Mouse (Mus musculus): ENCODE data around the gene Gm3476. TPM values are rescaled to one million over a fixed set of nuclear protein-coding genes. Genes with fewer than 3 reads are reported as not detected.
"Not testable (repeated sequence)": the region's sequence is repeated elsewhere in the genome, so short reads cannot be mapped to it uniquely, and the experiment has no call there.

Gene Gm3476
- not detected for total RNA-seq (2021)

- DNase-seq = not testable (repeated sequence)
Observed at GRCm38 (mm10) chr14:6125707-6126106, at the start of gene Gm3476. Gm3476 (minus strand) TSS chr14:6125807.

GRCm38 (mm10) chr14:6163538-6163937, 37.9 kb upstream of the Gm3476 start:
- intact Hi-C loops (cut with DNase I); DNase-seq: not testable (repeated sequence)

More at GRCm38 (mm10) chr14:6125707-6126106, at the start of gene Gm3476:
- intact Hi-C loops (cut with DNase I) = not testable (repeated sequence)

- intact Hi-C loops (cut with DNase I); DNase-seq: not testable (repeated sequence)
Observed at GRCm38 (mm10) chr14:6161085-6161484, 35.5 kb upstream of the Gm3476 start.

GRCm38 (mm10) chr14:6108272-6108925, 17.2 kb downstream of the Gm3476 start, which contains the start of gene Gm3468:
Gm3468 (minus strand) TSS chr14:6108665.
- intact Hi-C loops (cut with DNase I) = not testable (repeated sequence)
- DNase-seq = peak; percentile 69

- DNase-seq; intact Hi-C loops (cut with DNase I): not testable (repeated sequence)
Observed at GRCm38 (mm10) chr14:6107500-6107899, 18.1 kb downstream of the Gm3476 start.

- intact Hi-C loops (cut with DNase I); DNase-seq: not testable (repeated sequence)
Observed at GRCm38 (mm10) chr14:6093842-6094241, 31.8 kb downstream of the Gm3476 start, which contains the start of gene Gm8206. Gm8206 (minus strand) TSS chr14:6093942.

- DNase-seq; intact Hi-C loops (cut with DNase I): not testable (repeated sequence)
Observed at GRCm38 (mm10) chr14:6058167-6058566, 67.4 kb downstream of the Gm3476 start, which contains the start of gene Gm6337. Gm6337 (minus strand) TSS chr14:6058267.

Other genes with a start within 250 kb of the Gm3476 start
- gene Gm8237, start 245.4 kb downstream of the Gm3476 start, total RNA-seq (2021) = 1 to 10 TPM; 2.2 to 2.9 TPM
- gene Gm3248, start 164.1 kb downstream of the Gm3476 start, total RNA-seq (2021) = 1 to 10 TPM; 1.9 to 2.0 TPM
- under 1 TPM; 0.66 to 0.80 TPM for gene Gm3453, start 146.7 kb downstream of the Gm3476 start, total RNA-seq (2021)
- gene Gm6337, start 67.5 kb downstream of the Gm3476 start, total RNA-seq (2021) = under 1 TPM in 1 of 2 experiments, not detected in 1; 0.28 TPM
- gene Gm8206, start 31.9 kb downstream of the Gm3476 start, total RNA-seq (2021) = 1 to 10 TPM; 1.5 to 1.7 TPM
- 1 to 10 TPM; 5.1 to 5.6 TPM for gene Gm3468, start 17.1 kb downstream of the Gm3476 start, total RNA-seq (2021)
- gene Gm21560, start 93.5 kb upstream of the Gm3476 start, total RNA-seq (2021) = 1 to 10 TPM; 2.6 to 3.1 TPM
- gene Gm3411, start 161.4 kb upstream of the Gm3476 start, total RNA-seq (2021) = 10 to 100 TPM; 12.4 to 14.6 TPM
- not detected for gene Gm21103, start 179.0 kb upstream of the Gm3476 start, total RNA-seq (2021)
- not detected for gene Gm3618, start 217.9 kb upstream of the Gm3476 start, total RNA-seq (2021)

All from left cerebral cortex, postnatal 4 days (tissue).